Mouse (Mus musculus): ENCODE results near the gene Shisa2. TPM values are rescaled to one million over a fixed set of nuclear protein-coding genes. Genes with fewer than 3 reads are reported as not detected.

Gene Shisa2
- total RNA-seq, 2 experiments from 2014 or later: 8.1 to 8.6 TPM

Other genes starting within 250 kb of the Shisa2 start
- gene Phf11c, start 229.9 kb upstream of the Shisa2 start, total RNA-seq (2021): under 1 TPM; 0.14 to 0.48 TPM
- 1 to 10 TPM; 4.6 to 5.8 TPM for gene Setdb2, start 184.4 kb upstream of the Shisa2 start, total RNA-seq (2021)
- 10 to 100 TPM; 14.5 to 17.4 TPM for gene Cab39l, start 184.3 kb upstream of the Shisa2 start, total RNA-seq (2021)
- gene Cdadc1, start 27.3 kb upstream of the Shisa2 start, total RNA-seq (2021): 10 to 100 TPM; 28.3 to 31.5 TPM